Mouse (Mus musculus) forebrain, embryonic 12.5 days (tissue): Measurements from ENCODE around the gene Bcat1. TPM values are rescaled to one million over a fixed set of nuclear protein-coding genes. Genes with fewer than 3 reads are reported as not detected.

Experiments
- ATAC-seq: fragments of 200-750 bp; cut with Nextera tagmentation; 2 replicates; pipeline ENCODE4 v1.8.0; 2017; ENCODE audit warnings: moderate TSS enrichment; ENCODE audit not compliant: low FRiP score
- H3K27ac ChIP-seq: fragments of 300-500 bp; sonication (generic); 2 replicates; pipeline ENCODE4 v1.5.1; 2016; ENCODE audit warnings: mild to moderate bottlenecking
- H3K27me3 ChIP-seq: fragments of 300-500 bp; sonication (generic); 2 replicates; pipeline ENCODE4 v1.6.1; 2016; ENCODE audit warnings: mild to moderate bottlenecking
- H3K36me3 ChIP-seq: fragments of 300-500 bp; sonication (generic); replicated peaks from 2 replicates; pipeline ENCODE4 v1.6.1; 2016; ENCODE audit warnings: mild to moderate bottlenecking
- H3K4me1 ChIP-seq: fragments of 300-500 bp; sonication (generic); 2 replicates; pipeline ENCODE4 v1.6.1; 2016
- H3K4me2 ChIP-seq: fragments of 300-500 bp; sonication (generic); 2 replicates; pipeline ENCODE4 v1.6.1; 2016; ENCODE audit warnings: mild to moderate bottlenecking, moderate library complexity
- H3K4me3 ChIP-seq: fragments of 300-500 bp; sonication (generic); replicated peaks from 2 replicates; pipeline ENCODE4 v1.5.1; 2016; ENCODE audit warnings: mild to moderate bottlenecking
- H3K9ac ChIP-seq: fragments of 300-500 bp; sonication (generic); 2 replicates; pipeline ENCODE4 v1.6.1; 2016; ENCODE audit warnings: mild to moderate bottlenecking
- H3K9me3 ChIP-seq: fragments of 300-500 bp; sonication (generic); 2 replicates; pipeline ENCODE4 v1.6.1; 2016
- WGBS: fragments of 180-500 bp; shearing (Covaris S2); methylation state at CpG from one replicate; pipeline ENCODE4 v1.1.7; 2016; 5-methylcytosine and 5-hydroxymethylcytosine counted together
- polyA plus RNA-seq: library from polyadenylated mRNA; unstranded; fragments of >200 nt; fragmentation: Nextera tagmentation; extraction: Ambion mirVana; gene quantifications from 2 replicates; pipeline ENCODE4 v1.2.1, GENCODE M21; 2016

Bcat1 gene
- polyA plus RNA-seq, 1 experiment from 2014 or later = 98.9 TPM

- ATAC-seq = no peak
- 100% methylated on average over 2 of the region's 2 CpGs for WGBS
- H3K4me1 ChIP-seq = 0 out of 2 replicates have a peak, but pooled peaks cover 4% of the 10 kb centered on the region
- H3K4me2 ChIP-seq = no peak overlapping the region
- H3K9me3 ChIP-seq = peaks cover 6% of the 10 kb centered on the region; the same call in 1 of the 2 replicates
- no peak overlapping the region for H3K9ac ChIP-seq
- no peak overlapping the region for H3K27ac ChIP-seq
- H3K4me3 ChIP-seq = no peak overlapping the region
- H3K27me3 ChIP-seq = no peaks in the 10 kb centered on the region
- peaks cover 62% of the 10 kb centered on the region for H3K36me3 ChIP-seq
These were observed 61.0 kb downstream of the Bcat1 start for GRCm38 (mm10) chr6:145014944-145015343.

GRCm38 (mm10) chr6:145012699-145013098 lies 63.3 kb downstream of the Bcat1 start:
- no peak for ATAC-seq
- peaks cover 53% of the 10 kb centered on the region for H3K36me3 ChIP-seq
- no peaks in the 10 kb centered on the region for H3K27me3 ChIP-seq
- H3K4me3 ChIP-seq = no peak overlapping the region
- no peak overlapping the region for H3K9ac ChIP-seq
- peaks cover 6% of the 10 kb centered on the region; the same call in 1 of the 2 replicates for H3K9me3 ChIP-seq
- no peak overlapping the region for H3K27ac ChIP-seq
- WGBS = 81% methylated on average over 8 of the region's 8 CpGs
- H3K4me1 ChIP-seq = 0 out of 2 replicates have a peak, but pooled peaks cover 4% of the 10 kb centered on the region
- no peak overlapping the region for H3K4me2 ChIP-seq

- H3K4me1 ChIP-seq = 0 out of 2 replicates have a peak, but pooled peaks cover 4% of the 10 kb centered on the region
- H3K9ac ChIP-seq = no peak overlapping the region
- peaks cover 55% of the 10 kb centered on the region for H3K36me3 ChIP-seq
- no peak overlapping the region for H3K4me2 ChIP-seq
- ATAC-seq = no peak
- 75% methylated on average over 8 of the region's 8 CpGs for whole genome bisulfite sequencing
- H3K9me3 ChIP-seq = peaks cover 6% of the 10 kb centered on the region; the same call in 1 of the 2 replicates
- no peaks in the 10 kb centered on the region for H3K27me3 ChIP-seq
- H3K4me3 ChIP-seq = no peak overlapping the region
- H3K27ac ChIP-seq = no peak overlapping the region
These were observed 64.8 kb downstream of the Bcat1 start for GRCm38 (mm10) chr6:145011141-145011540.

- no peak overlapping the region for H3K4me2 ChIP-seq
- no peak overlapping the region for H3K4me3 ChIP-seq
- H3K36me3 ChIP-seq = peaks cover 45% of the 10 kb centered on the region
- H3K27me3 ChIP-seq = no peaks in the 10 kb centered on the region
- peaks cover 3% of the 10 kb centered on the region; the same call in 1 of the 2 replicates for H3K9me3 ChIP-seq
- no peak overlapping the region for H3K27ac ChIP-seq
- ATAC-seq = peak; percentile 44; the same call in 1 of the 2 replicates
- no peak overlapping the region for H3K9ac ChIP-seq
- 0 out of 2 replicates have a peak, but pooled peaks cover 4% of the 10 kb centered on the region for H3K4me1 ChIP-seq
- 79% methylated on average over 8 of the region's 8 CpGs for WGBS
These were observed 65.8 kb downstream of the Bcat1 start for GRCm38 (mm10) chr6:145009859-145010818.

GRCm38 (mm10) chr6:145003459-145003858 lies 72.5 kb downstream of the Bcat1 start:
- H3K4me1 ChIP-seq = no peaks in the 10 kb centered on the region
- H3K27ac ChIP-seq = no peak overlapping the region
- H3K9ac ChIP-seq = no peak overlapping the region
- H3K36me3 ChIP-seq = peaks cover 70% of the 10 kb centered on the region
- no peak overlapping the region for H3K4me3 ChIP-seq
- H3K4me2 ChIP-seq = no peak overlapping the region
- no peaks in the 10 kb centered on the region for H3K27me3 ChIP-seq
- no peaks in the 10 kb centered on the region for H3K9me3 ChIP-seq
- ATAC-seq = no peak

- H3K4me1 ChIP-seq = no peaks in the 10 kb centered on the region
- 77% methylated on average over 14 of the region's 14 CpGs for WGBS
- H3K4me2 ChIP-seq = no peak overlapping the region
- H3K9me3 ChIP-seq = no peaks in the 10 kb centered on the region
- H3K27ac ChIP-seq = no peak overlapping the region
- ATAC-seq = no peak
- H3K9ac ChIP-seq = no peak overlapping the region
- no peaks in the 10 kb centered on the region for H3K27me3 ChIP-seq
- peaks cover 60% of the 10 kb centered on the region for H3K36me3 ChIP-seq
- no peak overlapping the region for H3K4me3 ChIP-seq
These were observed 73.7 kb downstream of the Bcat1 start for GRCm38 (mm10) chr6:145002094-145002936.

GRCm38 (mm10) chr6:145001493-145001892 lies 74.5 kb downstream of the Bcat1 start:
- H3K36me3 ChIP-seq = peaks cover 52% of the 10 kb centered on the region
- H3K4me2 ChIP-seq = no peak overlapping the region
- H3K27me3 ChIP-seq = no peaks in the 10 kb centered on the region
- H3K9me3 ChIP-seq = no peaks in the 10 kb centered on the region
- no peak overlapping the region for H3K9ac ChIP-seq
- no peak overlapping the region for H3K4me3 ChIP-seq
- WGBS = 65% methylated on average over 6 of the region's 6 CpGs
- no peak for ATAC-seq
- no peak overlapping the region for H3K27ac ChIP-seq
- H3K4me1 ChIP-seq = no peaks in the 10 kb centered on the region

GRCm38 (mm10) chr6:144997229-144997628 lies 78.8 kb downstream of the Bcat1 start:
- H3K27me3 ChIP-seq = no peaks in the 10 kb centered on the region
- 88% methylated on average over 3 of the region's 3 CpGs for WGBS
- H3K4me1 ChIP-seq = no peaks in the 10 kb centered on the region
- H3K4me3 ChIP-seq = no peak overlapping the region
- H3K9ac ChIP-seq = no peak overlapping the region
- H3K4me2 ChIP-seq = no peak overlapping the region
- H3K36me3 ChIP-seq = peaks cover 28% of the 10 kb centered on the region
- H3K9me3 ChIP-seq = no peaks in the 10 kb centered on the region
- no peak for ATAC-seq
- H3K27ac ChIP-seq = no peak overlapping the region

- no peak for ATAC-seq
- Histone ChIP-seq H3K27ac (no peak overlapping the region), H3K36me3 (no peaks in the 10 kb centered on the region), H3K4me2 (no peak overlapping the region), H3K9me3 (no peaks in the 10 kb centered on the region), H3K4me1 (no peaks in the 10 kb centered on the region), H3K9ac (no peak overlapping the region), H3K4me3 (no peak overlapping the region), H3K27me3 (no peaks in the 10 kb centered on the region)
- WGBS = 68% methylated on average over 3 of the region's 3 CpGs
These were observed 83.9 kb downstream of the Bcat1 start for GRCm38 (mm10) chr6:144992111-144992510.

GRCm38 (mm10) chr6:144989193-144989592 lies 86.8 kb downstream of the Bcat1 start:
- WGBS = 87% methylated on average over 4 of the region's 4 CpGs
- Histone ChIP-seq H3K36me3 (no peaks in the 10 kb centered on the region), H3K9ac (no peak overlapping the region), H3K27ac (no peak overlapping the region), H3K9me3 (no peaks in the 10 kb centered on the region), H3K4me1 (no peaks in the 10 kb centered on the region), H3K4me3 (no peak overlapping the region), H3K4me2 (no peak overlapping the region), H3K27me3 (no peaks in the 10 kb centered on the region)
- ATAC-seq = no peak

GRCm38 (mm10) chr6:144987676-144988075 lies 88.3 kb downstream of the Bcat1 start:
- Histone ChIP-seq H3K36me3 (no peaks in the 10 kb centered on the region), H3K4me3 (no peak overlapping the region), H3K4me2 (no peak overlapping the region), H3K9me3 (no peaks in the 10 kb centered on the region), H3K27me3 (no peaks in the 10 kb centered on the region), H3K27ac (no peak overlapping the region), H3K9ac (no peak overlapping the region), H3K4me1 (no peaks in the 10 kb centered on the region)
- ATAC-seq = no peak
- 86% methylated on average over 6 of the region's 6 CpGs for WGBS

- Histone ChIP-seq H3K9ac (no peak overlapping the region), H3K4me3 (no peak overlapping the region), H3K4me1 (no peaks in the 10 kb centered on the region), H3K27ac (no peak overlapping the region), H3K9me3 (no peaks in the 10 kb centered on the region), H3K36me3 (no peaks in the 10 kb centered on the region), H3K4me2 (no peak overlapping the region), H3K27me3 (no peaks in the 10 kb centered on the region)
- WGBS = 81% methylated on average over 7 of the region's 7 CpGs
- no peak for ATAC-seq
These were observed 88.8 kb downstream of the Bcat1 start for GRCm38 (mm10) chr6:144987216-144987615.
